Mouse (Mus musculus) liver, adult 2 months (tissue): Measurements from ENCODE around the gene Casc1. TPM values are rescaled to one million over a fixed set of nuclear protein-coding genes. Genes with fewer than 3 reads are reported as not detected.

Source experiments
- DNase-seq: peaks from one replicate; pipeline ENCODE4 v3.0.0-alpha.2; 2011; ENCODE audit warnings: low read depth, low spot score; ENCODE audit errors: extremely low read depth
- H3K27ac ChIP-seq: fragments of 200-500 bp; replicated peaks from 2 replicates; pipeline ENCODE4 v1.5.1; 2012; ENCODE audit warnings: low read depth, mild to moderate bottlenecking, control low read depth, inconsistent platforms, low read length; ENCODE audit not compliant: insufficient read depth
- H3K27me3 ChIP-seq: fragments of 200-500 bp; 2 replicates; pipeline ENCODE4 v1.6.1; 2012; ENCODE audit warnings: mild to moderate bottlenecking, moderate library complexity, low read length, inconsistent platforms; ENCODE audit not compliant: control insufficient read depth, insufficient read depth
- H3K36me3 ChIP-seq: fragments of 200-500 bp; 2 replicates; pipeline ENCODE4 v1.6.1; 2012; ENCODE audit warnings: low read length, inconsistent platforms; ENCODE audit not compliant: control insufficient read depth, insufficient read depth
- H3K4me1 ChIP-seq: fragments of 200-500 bp; 2 replicates; pipeline ENCODE4 v1.6.1; 2011; ENCODE audit warnings: low read length; ENCODE audit not compliant: control insufficient read depth, insufficient read depth
- H3K4me3 ChIP-seq: fragments of 200-500 bp; 2 replicates; pipeline ENCODE4 v1.5.1; 2011; ENCODE audit warnings: low read depth, mild to moderate bottlenecking, control low read depth, low read length, moderate library complexity; ENCODE audit not compliant: insufficient read depth
- H3K79me2 ChIP-seq: fragments of 200-500 bp; 2 replicates; pipeline ENCODE4 v1.6.1; 2012; ENCODE audit warnings: inconsistent platforms, mild to moderate bottlenecking, low read length, moderate library complexity; ENCODE audit not compliant: control insufficient read depth, insufficient read depth
- H3K9ac ChIP-seq: fragments of 200-500 bp; 2 replicates; pipeline ENCODE4 v1.6.1; 2012; ENCODE audit warnings: low read depth, mild to moderate bottlenecking, control low read depth, inconsistent platforms, low read length
- CTCF ChIP-seq: fragments of 200-500 bp; IDR thresholded peaks from 2 replicates; pipeline ENCODE4 v1.5.1; 2011; ENCODE audit warnings: low read depth, low read length, control low read depth
- POLR2A ChIP-seq: fragments of 200-500 bp; IDR thresholded peaks from 2 replicates; pipeline ENCODE4 v1.6.1; 2011; ENCODE audit warnings: low read length, control low read depth; ENCODE audit not compliant: insufficient read depth; ENCODE audit errors: extremely low read depth
- WGBS: fragments of 180-500 bp; shearing (Covaris S2); methylation state at CpG from one replicate; pipeline ENCODE4 v1.1.7; 2018; 5-methylcytosine and 5-hydroxymethylcytosine counted together
- polyA plus RNA-seq: library from polyadenylated mRNA; depleted of rRNA; stranded (reverse); fragments of >200 nt; gene quantifications from 2 replicates; pipeline ENCODE4 v1.2.3, GENCODE M21; 2012; rRNA removed
- total RNA-seq: library from RNA; depleted of rRNA; stranded (reverse); fragments of >200 nt; gene quantifications from 2 replicates; pipeline ENCODE4 v1.2.3, GENCODE M21; 2014; rRNA removed

Gene Casc1
- total and polyA plus RNA-seq, 2 experiments = 0.18 TPM; not detected in 1

DNA sequence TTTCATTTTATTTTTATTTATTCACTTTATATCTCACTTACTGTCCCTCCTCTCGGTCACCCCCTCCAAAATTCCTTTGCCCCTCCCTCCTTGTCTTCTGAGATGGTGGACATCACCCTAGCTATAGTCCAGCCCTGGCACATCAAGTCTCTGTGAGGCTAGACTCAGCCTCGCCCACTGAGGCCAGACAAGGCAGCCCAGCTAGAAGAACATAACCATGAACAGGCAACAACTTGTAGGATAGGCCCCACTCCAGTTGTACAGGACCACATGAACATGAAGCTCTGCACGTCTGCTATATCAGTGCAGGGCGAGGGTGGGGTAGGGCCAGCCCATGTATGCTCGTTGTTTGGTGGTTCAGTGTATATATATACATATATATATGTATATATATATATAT lies 78.8 kb downstream of the Casc1 start:
- no peaks in the 10 kb centered on the region; the same call in 1 of the 2 replicates for H3K4me1 ChIP-seq
- 93% methylated on average over 5 of the region's 5 CpGs for WGBS
- H3K9ac ChIP-seq = no peak overlapping the region
- no peak for DNase-seq
- H3K27me3 ChIP-seq = no peaks in the 10 kb centered on the region
- no peak overlapping the region for H3K4me3 ChIP-seq
- TF ChIP-seq CTCF (no peak), POLR2A (no peak)
- no peak overlapping the region for H3K27ac ChIP-seq
- no peaks in the 10 kb centered on the region for H3K36me3 ChIP-seq
- H3K79me2 ChIP-seq = no peaks in the 10 kb centered on the region

DNA sequence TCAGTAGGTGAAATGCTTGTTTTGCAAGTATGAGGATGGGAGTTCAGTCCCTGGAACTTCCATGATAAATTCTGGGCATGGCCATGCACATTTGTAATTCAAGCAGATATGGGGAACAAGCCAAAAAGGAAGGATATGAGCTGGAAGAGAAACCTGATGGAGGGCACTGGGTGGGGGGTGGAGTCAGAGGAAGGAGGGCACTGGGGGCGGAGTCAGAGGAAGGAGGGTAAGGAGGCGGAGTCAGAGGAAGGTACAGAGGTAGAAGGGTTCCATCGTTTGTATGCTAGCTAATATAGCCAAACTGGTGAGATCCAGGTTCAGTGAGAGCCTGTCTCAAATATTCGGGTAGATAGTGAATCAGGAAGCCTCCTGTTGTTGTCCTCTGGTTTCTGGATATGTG lies 81.2 kb downstream of the Casc1 start:
- no peaks in the 10 kb centered on the region for H3K27me3 ChIP-seq

GRCm38 (mm10) chr6:145127652-145128051 lies 83.2 kb downstream of the Casc1 start:
- Histone ChIP-seq H3K36me3 (no peaks in the 10 kb centered on the region), H3K4me1 (no peaks in the 10 kb centered on the region; the same call in 1 of the 2 replicates), H3K79me2 (no peaks in the 10 kb centered on the region), H3K9ac (no peak overlapping the region), H3K4me3 (no peak overlapping the region), H3K27ac (no peak overlapping the region), H3K27me3 (no peaks in the 10 kb centered on the region)
- 95% methylated on average over 3 of the region's 3 CpGs for WGBS
- TF ChIP-seq CTCF (no peak), POLR2A (no peak)
- no peak for DNase-seq

More for the DNA sequence above, 81.2 kb downstream of the Casc1 start:
- TF ChIP-seq CTCF (no peak), POLR2A (no peak)
- DNase-seq = no peak
- 82% methylated on average over 4 of the region's 4 CpGs for WGBS
- no peaks in the 10 kb centered on the region for H3K36me3 ChIP-seq
- no peak overlapping the region for H3K9ac ChIP-seq
- no peaks in the 10 kb centered on the region; the same call in 1 of the 2 replicates for H3K4me1 ChIP-seq
- H3K27ac ChIP-seq = no peak overlapping the region
- no peaks in the 10 kb centered on the region for H3K79me2 ChIP-seq
- no peak overlapping the region for H3K4me3 ChIP-seq

GRCm38 (mm10) chr6:145125591-145126113 lies 85.2 kb downstream of the Casc1 start:
- Histone ChIP-seq H3K27me3 (no peaks in the 10 kb centered on the region), H3K79me2 (no peaks in the 10 kb centered on the region), H3K27ac (no peak overlapping the region), H3K9ac (no peak overlapping the region), H3K4me1 (no peaks in the 10 kb centered on the region; the same call in 1 of the 2 replicates), H3K36me3 (no peaks in the 10 kb centered on the region), H3K4me3 (no peak overlapping the region)
- WGBS = 61% methylated on average over 7 of the region's 7 CpGs
- DNase-seq = no peak
- TF ChIP-seq POLR2A (no peak), CTCF (no peak)

Other genes starting within 250 kb of the Casc1 start
- gene Bcat1, start 134.8 kb downstream of the Casc1 start, total RNA-seq = 0.18 and 0.27 TPM in 2 replicates
- gene Bcat1, start 134.8 kb downstream of the Casc1 start, polyA plus RNA-seq = not detected in 2 replicates
- gene Lrmp, start 95.4 kb downstream of the Casc1 start, total RNA-seq = 3.4 and 3.8 TPM in 2 replicates
- gene Lrmp, start 95.4 kb downstream of the Casc1 start, polyA plus RNA-seq = 1.7 and 3.6 TPM in 2 replicates
- 50.1 and 61.1 TPM in 2 replicates for gene Etfrf1, start 129 bp upstream of the Casc1 start, total RNA-seq
- 18.0 and 20.9 TPM in 2 replicates for gene Etfrf1, start 129 bp upstream of the Casc1 start, polyA plus RNA-seq
- gene Kras, start 39.2 kb upstream of the Casc1 start, total RNA-seq = 9.9 and 11.8 TPM in 2 replicates
- gene Kras, start 39.2 kb upstream of the Casc1 start, polyA plus RNA-seq = 6.1 and 8.4 TPM in 2 replicates